Mouse (Mus musculus): ENCODE measurements around the gene Snx29. TPM values are rescaled to one million over a fixed set of nuclear protein-coding genes. Genes with fewer than 3 reads are reported as not detected.

Gene Snx29
- polyA plus RNA-seq, 1 experiment from 2014 or later = 17.2 TPM

DNA sequence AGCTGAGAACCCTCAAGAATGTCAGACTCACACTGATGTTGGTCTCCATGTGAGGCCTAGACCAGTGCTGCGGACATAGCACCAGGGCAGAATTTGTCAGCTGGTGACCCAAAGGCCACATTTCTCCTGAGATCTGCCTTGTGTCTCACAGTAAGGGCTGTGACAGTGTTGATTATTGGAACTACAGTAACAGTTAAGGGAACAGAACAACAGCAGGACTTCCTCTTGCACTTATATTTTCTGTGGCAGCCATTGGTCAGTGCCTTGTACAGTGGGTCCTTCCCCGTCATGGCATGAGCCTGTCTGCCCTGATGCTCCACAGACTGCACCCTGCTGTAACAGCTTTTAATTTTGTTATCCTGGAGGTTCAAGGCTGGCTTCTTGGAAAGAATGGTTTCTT is 403.2 kb downstream of the Snx29 start:
- Histone ChIP-seq H3K4me1 (replicated peaks) (no peaks in the 10 kb centered on the region), H3K27ac (replicated peaks) (no peak overlapping the region), H3K9ac (no peak overlapping the region), H3K36me3 (no peaks in the 10 kb centered on the region), H3K4me3 (no peak overlapping the region), H3K27me3 (no peaks in the 10 kb centered on the region), H3K9me3 (no peaks in the 10 kb centered on the region), H3K4me2 (no peak overlapping the region)
- ATAC-seq (ENCODE audit: low FRiP score, low read depth) = no peak
- 79% methylated on average over 2 of the region's 2 CpGs for WGBS

DNA sequence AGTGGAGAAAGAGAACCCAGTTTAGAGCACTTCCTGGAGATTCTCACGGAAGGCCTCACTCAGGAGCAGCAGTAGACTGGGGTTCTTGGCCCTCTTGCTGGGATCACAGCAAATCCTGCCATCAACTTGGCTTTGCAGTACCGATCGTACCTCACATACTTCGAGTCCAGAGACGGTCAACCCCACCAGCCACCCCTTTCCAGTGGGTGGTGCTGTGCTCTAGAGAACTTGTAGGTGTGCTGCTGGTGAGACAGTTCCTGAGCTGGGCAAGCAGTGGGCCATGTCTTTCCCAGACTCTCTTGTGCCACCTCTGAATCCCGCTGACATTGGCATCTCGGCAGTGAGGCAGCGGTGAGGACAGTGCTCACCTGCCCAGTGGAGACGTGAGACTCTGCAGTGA is 404.6 kb downstream of the Snx29 start:
- no peaks in the 10 kb centered on the region for H3K9me3 ChIP-seq
- H3K4me3 ChIP-seq = no peak overlapping the region
- H3K4me2 ChIP-seq = no peak overlapping the region
- H3K36me3 ChIP-seq = no peaks in the 10 kb centered on the region
- H3K27ac ChIP-seq (replicated peaks) = no peak overlapping the region
- 93% methylated on average over 9 of the region's 9 CpGs for whole genome bisulfite sequencing
- H3K4me1 ChIP-seq (replicated peaks) = no peaks in the 10 kb centered on the region
- no peak for ATAC-seq (ENCODE audit: low FRiP score, low read depth)
- H3K27me3 ChIP-seq = no peaks in the 10 kb centered on the region
- H3K9ac ChIP-seq = no peak overlapping the region

GRCm38 (mm10) chr16:11728131-11728530 is 405.4 kb downstream of the Snx29 start:
- no peaks in the 10 kb centered on the region for H3K4me1 ChIP-seq (replicated peaks)
- ATAC-seq (ENCODE audit: low FRiP score, low read depth) = no peak
- WGBS = 87% methylated on average over 3 of the region's 3 CpGs
- no peaks in the 10 kb centered on the region for H3K9me3 ChIP-seq
- H3K36me3 ChIP-seq = no peaks in the 10 kb centered on the region
- no peak overlapping the region for H3K4me3 ChIP-seq
- H3K27ac ChIP-seq (replicated peaks) = no peak overlapping the region
- H3K4me2 ChIP-seq = no peak overlapping the region
- H3K27me3 ChIP-seq = no peaks in the 10 kb centered on the region
- H3K9ac ChIP-seq = no peak overlapping the region

- Histone ChIP-seq H3K27me3 (no peaks in the 10 kb centered on the region), H3K27ac (replicated peaks) (no peak overlapping the region), H3K4me3 (no peak overlapping the region), H3K9me3 (no peaks in the 10 kb centered on the region), H3K36me3 (no peaks in the 10 kb centered on the region), H3K9ac (no peak overlapping the region), H3K4me1 (replicated peaks) (no peaks in the 10 kb centered on the region), H3K4me2 (no peak overlapping the region)
- no peak for ATAC-seq (ENCODE audit: low FRiP score, low read depth)
- WGBS = 79% methylated on average over 3 of the region's 3 CpGs
These were observed 405.9 kb downstream of the Snx29 start for GRCm38 (mm10) chr16:11728627-11729026.

GRCm38 (mm10) chr16:11729111-11729510 is 406.4 kb downstream of the Snx29 start:
- ATAC-seq (ENCODE audit: low FRiP score, low read depth) = no peak

DNA sequence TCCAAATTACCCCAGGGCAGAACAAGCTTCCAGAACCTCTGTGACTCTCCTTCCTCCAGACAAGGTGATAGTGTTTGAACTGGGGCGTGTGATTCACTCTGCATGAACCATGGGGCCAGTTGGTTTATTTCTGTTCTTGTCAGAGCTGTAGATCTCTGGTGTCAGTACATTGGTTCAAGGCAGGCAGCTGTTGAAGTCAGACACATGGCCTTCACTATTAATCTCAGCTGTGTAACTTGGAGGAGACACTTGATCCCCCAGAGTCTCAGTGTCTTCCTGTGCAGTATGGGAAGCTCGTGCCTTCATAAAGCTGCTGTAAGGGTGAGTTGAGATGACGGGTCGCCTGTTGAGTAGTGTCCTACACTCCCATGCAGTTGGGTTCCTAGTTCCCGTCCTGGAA is 407.1 kb downstream of the Snx29 start:
- Histone ChIP-seq H3K27me3 (no peaks in the 10 kb centered on the region), H3K9me3 (no peaks in the 10 kb centered on the region), H3K4me1 (replicated peaks) (no peaks in the 10 kb centered on the region), H3K9ac (no peak overlapping the region), H3K4me3 (no peak overlapping the region), H3K4me2 (no peak overlapping the region), H3K27ac (replicated peaks) (no peak overlapping the region), H3K36me3 (no peaks in the 10 kb centered on the region)
- no peak for ATAC-seq (ENCODE audit: low FRiP score, low read depth)
- WGBS = 85% methylated on average over 5 of the region's 5 CpGs

More at GRCm38 (mm10) chr16:11729111-11729510, 406.4 kb downstream of the Snx29 start:
- Histone ChIP-seq H3K9me3 (no peaks in the 10 kb centered on the region), H3K4me2 (no peak overlapping the region), H3K27me3 (no peaks in the 10 kb centered on the region), H3K4me1 (replicated peaks) (no peaks in the 10 kb centered on the region), H3K9ac (no peak overlapping the region), H3K36me3 (no peaks in the 10 kb centered on the region), H3K27ac (replicated peaks) (no peak overlapping the region), H3K4me3 (no peak overlapping the region)
- 86% methylated on average over 6 of the region's 6 CpGs for WGBS

DNA sequence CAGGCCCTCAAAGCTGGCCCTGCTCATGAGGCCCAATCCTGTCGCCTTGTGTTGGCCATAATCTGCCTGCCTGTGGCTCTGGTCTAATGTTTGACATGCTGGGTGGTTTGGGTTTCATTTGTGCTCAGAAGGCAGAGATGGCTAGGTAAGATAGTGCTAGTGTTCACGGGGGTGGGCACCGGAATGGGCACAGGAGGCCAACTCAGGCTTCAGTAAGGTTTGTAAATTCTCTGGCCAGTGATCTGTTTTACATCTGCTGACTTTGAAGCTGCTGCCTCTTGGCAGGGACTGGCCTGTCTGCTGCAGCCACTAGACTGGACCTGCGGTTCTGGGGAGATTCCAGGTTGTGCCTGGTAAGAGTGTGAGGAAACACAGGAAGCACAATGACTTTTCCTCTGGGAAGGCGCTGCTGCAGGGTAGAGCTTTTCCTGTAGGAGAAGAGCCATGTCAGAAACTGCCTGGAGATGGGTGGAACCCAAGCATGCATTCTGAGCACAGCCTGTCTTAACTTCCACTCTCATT is 408.4 kb downstream of the Snx29 start:
- Histone ChIP-seq H3K4me3 (no peak overlapping the region), H3K27me3 (no peaks in the 10 kb centered on the region), H3K4me2 (no peak overlapping the region), H3K4me1 (replicated peaks) (no peaks in the 10 kb centered on the region), H3K36me3 (no peaks in the 10 kb centered on the region), H3K9me3 (no peaks in the 10 kb centered on the region), H3K27ac (replicated peaks) (no peak overlapping the region), H3K9ac (no peak overlapping the region)
- ATAC-seq (ENCODE audit: low FRiP score, low read depth) = no peak
- WGBS = 93% methylated on average over 5 of the region's 5 CpGs

- H3K27ac ChIP-seq (replicated peaks) = no peak overlapping the region
- 58% methylated on average over 7 of the region's 7 CpGs for WGBS
- H3K36me3 ChIP-seq = no peaks in the 10 kb centered on the region
- H3K4me3 ChIP-seq = no peak overlapping the region
- H3K4me2 ChIP-seq = no peak overlapping the region
- H3K9me3 ChIP-seq = no peaks in the 10 kb centered on the region
- no peaks in the 10 kb centered on the region for H3K27me3 ChIP-seq
- no peak for ATAC-seq (ENCODE audit: low FRiP score, low read depth)
- no peaks in the 10 kb centered on the region for H3K4me1 ChIP-seq (replicated peaks)
- no peak overlapping the region for H3K9ac ChIP-seq
These were observed 415.6 kb downstream of the Snx29 start for GRCm38 (mm10) chr16:11738341-11738740.

DNA sequence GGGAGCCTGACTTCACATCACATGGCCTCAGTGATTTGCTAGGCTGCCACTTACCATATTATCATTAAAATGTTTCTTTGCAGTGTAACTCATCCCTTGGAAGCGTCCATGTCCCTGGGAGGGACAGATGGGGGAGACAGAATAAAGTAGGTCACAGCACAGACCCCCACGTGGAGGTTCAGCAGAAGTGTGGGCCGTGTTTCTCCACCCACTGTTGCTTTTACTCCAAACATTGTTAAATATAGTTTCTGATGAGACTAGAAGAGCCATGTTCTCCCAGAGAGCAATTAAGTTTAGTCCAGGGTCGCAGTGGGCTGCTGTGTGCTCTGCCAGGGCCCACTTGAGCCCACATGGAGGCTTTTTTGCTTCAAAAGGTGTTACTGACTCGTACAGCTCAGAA is 419.2 kb downstream of the Snx29 start:
- 84% methylated on average over 5 of the region's 5 CpGs for WGBS
- H3K27me3 ChIP-seq = no peaks in the 10 kb centered on the region
- no peaks in the 10 kb centered on the region for H3K4me1 ChIP-seq (replicated peaks)
- H3K27ac ChIP-seq (replicated peaks) = no peak overlapping the region
- H3K9ac ChIP-seq = no peak overlapping the region
- ATAC-seq (ENCODE audit: low FRiP score, low read depth) = no peak
- H3K36me3 ChIP-seq = no peaks in the 10 kb centered on the region
- H3K4me2 ChIP-seq = no peak overlapping the region
- H3K9me3 ChIP-seq = no peaks in the 10 kb centered on the region
- no peak overlapping the region for H3K4me3 ChIP-seq

- ATAC-seq (ENCODE audit: low FRiP score, low read depth) = no peak
- Histone ChIP-seq H3K9ac (no peak overlapping the region), H3K9me3 (no peaks in the 10 kb centered on the region), H3K27ac (replicated peaks) (no peak overlapping the region), H3K27me3 (no peaks in the 10 kb centered on the region), H3K4me2 (no peak overlapping the region), H3K4me3 (no peak overlapping the region), H3K36me3 (no peaks in the 10 kb centered on the region), H3K4me1 (replicated peaks) (no peaks in the 10 kb centered on the region)
- WGBS = 92% methylated on average over 7 of the region's 7 CpGs
These were observed 419.6 kb downstream of the Snx29 start for GRCm38 (mm10) chr16:11742351-11742750.

GRCm38 (mm10) chr16:11743013-11743412 is 420.3 kb downstream of the Snx29 start:
- H3K9me3 ChIP-seq = no peaks in the 10 kb centered on the region
- no peak for ATAC-seq (ENCODE audit: low FRiP score, low read depth)
- no peak overlapping the region for H3K4me2 ChIP-seq
- H3K36me3 ChIP-seq = no peaks in the 10 kb centered on the region
- WGBS = 73% methylated on average over 3 of the region's 3 CpGs
- no peak overlapping the region for H3K27ac ChIP-seq (replicated peaks)
- H3K9ac ChIP-seq = no peak overlapping the region
- H3K4me3 ChIP-seq = no peak overlapping the region
- H3K4me1 ChIP-seq (replicated peaks) = no peaks in the 10 kb centered on the region
- no peaks in the 10 kb centered on the region for H3K27me3 ChIP-seq

- Histone ChIP-seq H3K27ac (replicated peaks) (no peak overlapping the region), H3K4me1 (replicated peaks) (no peaks in the 10 kb centered on the region), H3K9ac (no peak overlapping the region), H3K36me3 (no peaks in the 10 kb centered on the region), H3K9me3 (no peaks in the 10 kb centered on the region), H3K4me2 (no peak overlapping the region), H3K27me3 (no peaks in the 10 kb centered on the region), H3K4me3 (no peak overlapping the region)
- WGBS = 90% methylated on average over 4 of the region's 4 CpGs
- no peak for ATAC-seq (ENCODE audit: low FRiP score, low read depth)
These were observed 421.0 kb downstream of the Snx29 start for GRCm38 (mm10) chr16:11743724-11744123.

DNA sequence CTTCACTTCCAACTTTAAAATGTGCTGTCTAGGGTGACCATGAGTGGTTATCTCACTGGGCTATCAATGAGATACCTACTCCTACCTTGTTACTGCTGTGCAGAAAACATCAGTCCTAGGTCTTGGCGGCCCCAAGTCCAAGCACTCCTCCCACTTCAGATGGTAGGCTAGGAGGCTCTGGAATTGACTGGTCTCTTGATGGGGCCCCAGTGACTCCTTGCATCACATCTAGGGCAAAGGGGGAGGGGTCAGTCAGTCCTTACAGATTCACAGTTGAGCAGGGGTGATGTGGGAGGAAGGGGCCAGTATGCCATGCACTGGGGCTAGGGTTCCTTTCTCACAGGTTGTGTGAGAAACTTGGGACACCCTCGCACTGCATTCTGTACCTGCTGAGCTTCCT is 423.3 kb downstream of the Snx29 start:
- WGBS = 94% methylated on average over 2 of the region's 2 CpGs
- Histone ChIP-seq H3K36me3 (no peaks in the 10 kb centered on the region), H3K9ac (no peak overlapping the region), H3K27me3 (no peaks in the 10 kb centered on the region), H3K4me3 (no peak overlapping the region), H3K9me3 (no peaks in the 10 kb centered on the region), H3K27ac (replicated peaks) (no peak overlapping the region), H3K4me2 (no peak overlapping the region), H3K4me1 (replicated peaks) (no peaks in the 10 kb centered on the region)
- ATAC-seq (ENCODE audit: low FRiP score, low read depth) = no peak

All from hindbrain, embryonic 15.5 days (tissue).